Mouse (Mus musculus) lung, adult 2 months (tissue): Measurements from ENCODE around the gene Cd79a. TPM values are rescaled to one million over a fixed set of nuclear protein-coding genes. Genes with fewer than 3 reads are reported as not detected.

Experiments used
- DNase-seq: peaks from one replicate; pipeline ENCODE4 v3.0.0; 2022
- H3K4me1 ChIP-seq: fragments of 200-500 bp; 2 replicates; pipeline ENCODE4 v1.6.1; 2011; ENCODE audit warnings: low read length; ENCODE audit not compliant: control insufficient read depth, insufficient read depth
- H3K4me3 ChIP-seq: fragments of 200-500 bp; replicated peaks from 2 replicates; pipeline ENCODE3; 2011; ENCODE audit warnings: low read depth, mild to moderate bottlenecking, control low read depth, low read length; ENCODE audit errors: extremely low read depth
- CTCF ChIP-seq: fragments of 200-500 bp; IDR thresholded peaks from 2 replicates; pipeline ENCODE4 v1.5.1; 2011; ENCODE audit warnings: mild to moderate bottlenecking, low read length, control low read depth; ENCODE audit not compliant: insufficient read depth
- POLR2A ChIP-seq: fragments of 200-500 bp; IDR thresholded peaks from 2 replicates; pipeline ENCODE4 v1.6.1; 2011; ENCODE audit warnings: low read depth, mild to moderate bottlenecking, control low read depth, low read length, borderline replicate concordance; ENCODE audit errors: extremely low read depth
- WGBS: fragments of 180-500 bp; shearing (Covaris S2); methylation state at CpG from one replicate; pipeline ENCODE4 v1.1.7; 2018; 5-methylcytosine and 5-hydroxymethylcytosine counted together
- polyA plus RNA-seq: library from polyadenylated mRNA; depleted of rRNA; stranded (reverse); fragments of >200 nt; gene quantifications from 2 replicates; pipeline ENCODE4 v1.2.3, GENCODE M21; 2012; rRNA removed

Gene Cd79a
- polyA plus RNA-seq, 1 experiment, result 61.7 TPM

DNA sequence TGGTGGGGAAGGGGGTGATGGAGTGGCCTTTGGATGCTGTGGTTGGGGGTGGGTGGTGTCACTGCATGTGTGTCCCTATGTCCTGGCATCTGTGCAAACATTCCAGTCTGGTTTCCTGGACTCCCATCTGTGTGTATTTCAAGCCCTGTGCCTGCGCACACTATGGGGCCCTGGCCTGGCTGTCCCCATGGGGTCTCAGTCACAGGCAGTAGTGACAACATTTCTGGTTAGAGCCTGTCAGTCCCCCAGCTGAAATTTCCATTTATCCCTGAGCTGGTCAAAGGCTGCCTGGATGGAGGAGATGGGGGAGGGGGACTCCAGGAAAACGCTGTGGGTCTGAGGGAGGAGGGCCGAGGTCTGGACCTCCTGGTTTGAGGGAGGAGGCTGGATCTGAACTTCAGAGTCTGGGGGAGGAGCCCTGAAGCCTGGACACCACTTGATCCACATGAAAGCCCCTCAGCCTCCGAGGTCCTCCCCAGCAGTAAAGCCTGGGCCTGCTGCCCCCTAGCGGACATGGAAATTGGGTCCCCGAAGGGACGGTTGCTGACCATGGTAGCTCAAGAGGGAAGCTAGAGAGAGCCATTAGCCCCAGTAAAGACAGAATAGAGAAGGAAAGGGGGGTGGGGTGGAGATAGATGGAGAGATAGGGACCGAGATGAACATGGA lies 52.9 kb downstream of the Cd79a start:
- peak; percentile 70 for DNase-seq
- Histone ChIP-seq H3K4me3 (no peak overlapping the region), H3K4me1 (0 out of 2 replicates have a peak, but pooled peaks cover 3% of the 10 kb centered on the region)
- 2% methylated on average over 8 of the region's 8 CpGs for WGBS
- TF ChIP-seq POLR2A (no peak), CTCF (peak; percentile 74)

Other genes with a start within 250 kb of the Cd79a start
- 0.18 TPM in 1 of 2 replicates, not detected in the other for gene Tex101, start 220.7 kb upstream of the Cd79a start, polyA plus RNA-seq
- gene BC049730, start 188.1 kb upstream of the Cd79a start, polyA plus RNA-seq, result not detected in 2 replicates
- not detected in 2 replicates for gene Gm4763, start 170.5 kb upstream of the Cd79a start, polyA plus RNA-seq
- gene Cd177, start 137.1 kb upstream of the Cd79a start, polyA plus RNA-seq, result 2.8 and 5.2 TPM in 2 replicates
- 0.38 and 0.41 TPM in 2 replicates for gene Ceacam10, start 120.2 kb upstream of the Cd79a start, polyA plus RNA-seq
- 2.2 and 2.4 TPM in 2 replicates for gene Gm9844, start 35.2 kb upstream of the Cd79a start, polyA plus RNA-seq
- gene Lypd4, start 27.4 kb upstream of the Cd79a start, polyA plus RNA-seq, result not detected in 2 replicates
- gene Dmrtc2, start 27.3 kb upstream of the Cd79a start, polyA plus RNA-seq, result not detected in 2 replicates
- gene Rps19, start 13.0 kb upstream of the Cd79a start, polyA plus RNA-seq, result 429 and 452 TPM in 2 replicates
- gene Arhgef1, start 5.5 kb downstream of the Cd79a start, polyA plus RNA-seq, result 360 and 365 TPM in 2 replicates
- gene Gm4881, start 47.1 kb downstream of the Cd79a start, polyA plus RNA-seq, result not detected in 2 replicates
- 806 and 948 TPM in 2 replicates for gene Rabac1, start 75.4 kb downstream of the Cd79a start, polyA plus RNA-seq
- gene Atp1a3, start 108.6 kb downstream of the Cd79a start, polyA plus RNA-seq, result 4.8 and 7.1 TPM in 2 replicates
- gene Grik5, start 175.0 kb downstream of the Cd79a start, polyA plus RNA-seq, result 28.5 and 31.1 TPM in 2 replicates
- gene Zfp574, start 175.2 kb downstream of the Cd79a start, polyA plus RNA-seq, result 46.8 and 48.4 TPM in 2 replicates